Mouse (Mus musculus) c-Kit-negative CD71-positive TER-119-positive erythroid progenitor cells, embryonic 14.5 days (primary cell): Measurements from ENCODE around the gene Adat1.

Source experiments
- DNase-seq: peaks from one replicate; pipeline ENCODE4 v3.0.0-alpha.2; 2013; ENCODE audit warnings: low read depth, low spot score

Adat1 gene

DNA sequence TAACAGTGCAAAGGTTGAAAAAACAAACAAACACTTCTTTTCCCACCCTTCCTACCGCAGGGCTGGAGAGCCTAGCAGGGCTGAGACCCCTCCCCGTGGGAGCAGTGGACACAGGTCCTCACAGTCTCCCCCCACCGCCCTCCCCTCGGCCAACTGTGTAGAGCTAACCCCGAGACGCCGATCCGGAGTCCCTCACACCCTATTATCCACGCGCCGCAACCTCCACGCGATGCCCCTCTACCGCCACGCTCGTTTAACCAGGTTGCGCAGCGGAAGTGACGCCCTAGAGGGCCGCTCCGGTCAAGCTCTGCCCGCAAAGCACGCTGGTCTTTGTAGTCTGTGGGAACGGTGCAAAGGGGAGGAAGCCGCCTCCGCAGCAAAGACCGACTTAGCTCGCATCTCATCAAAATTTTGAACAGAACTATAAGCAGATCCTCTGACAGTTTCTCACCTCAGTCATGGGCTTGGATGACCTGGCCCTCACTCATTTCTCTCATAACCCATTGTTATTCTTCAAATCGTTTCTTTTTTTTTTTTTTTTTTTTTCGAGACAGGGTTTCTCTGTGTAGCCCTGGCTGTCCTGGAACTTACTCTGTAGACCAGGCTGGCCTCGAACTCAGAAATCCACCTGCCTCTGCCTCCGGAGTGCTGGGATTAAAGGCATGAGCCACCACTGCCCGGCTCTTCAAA lies at the start of gene Adat1:
TSS of gene Adat1 (minus strand) at position 290 of the 690 bp plus-strand sequence.
- peak; percentile 65 for DNase-seq

DNA sequence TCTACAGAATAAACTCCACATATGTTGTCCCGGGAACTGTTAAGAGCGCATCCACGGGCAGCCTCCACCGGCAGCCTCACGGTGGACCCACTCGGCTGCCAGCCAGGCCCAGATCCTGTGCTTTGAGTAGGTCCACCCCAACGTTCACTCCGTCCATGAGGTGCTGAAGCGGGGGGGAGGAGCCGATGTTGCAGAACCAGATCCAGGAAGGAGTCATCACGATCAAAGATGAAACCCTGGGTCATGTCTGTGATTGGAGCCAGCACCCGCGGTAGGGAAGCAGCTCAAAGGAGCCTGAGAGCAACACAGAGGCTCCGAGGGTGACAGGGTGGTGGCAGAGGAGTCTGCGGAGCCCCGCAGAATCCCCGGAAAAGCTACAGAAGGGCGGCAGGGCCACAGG lies 45.4 kb upstream of the Adat1 start:
- no peak for DNase-seq

DNA sequence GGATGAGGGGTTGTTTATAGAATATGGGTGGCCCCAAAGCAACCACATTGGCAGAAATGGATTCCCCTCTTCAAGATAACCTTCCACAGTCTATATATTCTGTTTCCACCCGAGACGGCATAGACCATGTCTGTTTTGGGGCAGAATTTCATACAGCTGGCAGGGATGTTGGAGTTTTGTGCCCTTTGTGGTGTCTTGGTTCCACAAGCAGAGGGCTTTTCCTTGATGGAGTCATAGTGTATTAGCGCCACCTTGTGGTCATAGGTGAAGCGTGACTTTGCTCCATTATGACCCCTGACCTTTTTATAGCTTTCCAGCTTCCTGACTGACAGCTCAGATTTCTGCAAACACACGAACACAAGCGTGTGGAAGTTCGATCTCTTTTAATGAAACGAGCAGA lies 42.5 kb upstream of the Adat1 start:
- DNase-seq: peak; percentile 50

DNA sequence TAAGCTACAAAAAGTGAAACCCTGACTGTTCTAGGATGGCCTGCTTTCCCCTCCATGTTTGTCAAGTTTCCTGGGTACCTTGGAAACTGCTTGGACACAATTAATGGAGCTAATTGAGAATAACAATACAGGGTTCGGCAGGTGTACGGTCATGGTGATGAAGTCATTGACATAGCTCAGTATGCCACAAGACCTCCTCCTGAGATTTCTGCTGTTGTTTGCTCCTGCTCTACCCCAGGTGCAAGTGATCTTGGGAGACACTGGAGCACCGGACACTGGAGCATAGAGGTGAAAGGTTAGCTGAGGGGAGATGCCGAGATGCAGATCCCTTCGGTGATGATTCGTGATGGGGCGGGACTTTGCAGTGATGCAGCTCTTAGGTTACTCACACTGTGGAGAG lies 41.0 kb upstream of the Adat1 start:
- no peak for DNase-seq

GRCm38 (mm10) chr8:112030663-112031062 lies 38.6 kb upstream of the Adat1 start:
- DNase-seq: no peak

DNA sequence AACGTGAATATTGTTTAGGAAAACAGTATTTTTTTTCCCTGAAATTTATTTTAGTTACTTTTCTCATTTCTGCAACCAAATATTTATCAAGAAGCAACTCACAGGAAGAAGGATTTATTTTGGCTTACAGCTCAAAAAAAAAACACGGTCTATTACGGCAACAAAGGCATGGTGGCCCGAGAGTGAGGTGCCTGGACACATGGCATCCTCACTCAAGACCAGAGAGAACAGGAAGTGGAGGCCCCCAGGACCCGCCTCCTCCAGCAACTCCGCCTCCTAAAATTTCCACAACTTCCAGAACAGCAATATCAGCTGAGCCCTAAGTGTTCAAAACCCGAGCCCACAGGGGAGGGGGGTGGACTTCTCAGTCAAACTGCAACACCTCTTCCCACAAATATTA lies 37.4 kb upstream of the Adat1 start:
- DNase-seq: no peak

GRCm38 (mm10) chr8:112014936-112015335 lies 22.8 kb upstream of the Adat1 start, which contains the start of gene Gm6793:
Gene Gm6793 (minus strand): TSS chr8:112015036.
- no peak for DNase-seq

DNA sequence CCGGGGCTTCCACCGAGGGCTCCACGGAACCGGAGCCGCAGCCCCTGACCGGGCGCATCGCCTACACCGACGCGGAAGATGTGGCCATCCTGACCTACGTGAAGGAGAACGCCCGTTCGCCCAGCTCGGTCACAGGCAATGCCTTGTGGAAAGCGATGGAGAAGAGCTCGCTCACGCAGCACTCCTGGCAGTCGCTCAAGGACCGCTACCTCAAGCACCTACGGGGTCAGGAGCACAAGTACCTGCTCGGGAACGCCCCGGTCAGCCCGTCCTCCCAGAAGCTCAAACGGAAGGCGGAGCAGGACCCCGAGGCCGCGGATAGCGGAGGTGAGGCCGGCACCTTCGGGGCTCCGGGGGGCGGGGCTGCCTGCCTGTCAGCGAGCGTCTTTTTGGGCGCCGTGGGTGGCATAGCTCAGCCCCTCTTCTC lies 19.7 kb upstream of the Adat1 start:
- peak; percentile 44 for DNase-seq

GRCm38 (mm10) chr8:112010997-112011815 lies 19.1 kb upstream of the Adat1 start, which contains the start of the genes Kars and Terf2ip:
Gene Kars (minus strand): TSS chr8:112011323.
Gene Terf2ip (plus strand): TSS chr8:112011398.
- peak; percentile 88 for DNase-seq

DNA sequence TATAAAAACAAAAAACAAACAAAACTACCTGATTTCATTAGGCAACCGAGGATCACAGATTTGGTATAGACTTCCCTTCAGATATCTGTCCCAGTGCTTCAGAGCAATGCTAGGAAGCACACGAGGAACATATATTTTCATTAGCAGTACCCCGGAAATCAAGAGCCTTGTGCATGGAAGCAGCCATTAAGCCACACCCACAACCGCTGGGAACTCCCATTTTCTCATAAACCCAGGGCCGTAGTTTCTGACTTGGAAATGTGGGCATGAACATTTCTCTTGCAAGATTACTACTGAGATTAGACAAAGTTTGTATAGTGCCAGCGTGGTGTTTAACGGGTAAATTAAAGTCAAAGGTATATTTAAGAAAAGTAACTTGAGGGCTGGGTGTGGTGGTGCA lies 17.5 kb upstream of the Adat1 start:
- no peak for DNase-seq

GRCm38 (mm10) chr8:112007669-112008068 lies 15.6 kb upstream of the Adat1 start:
- no peak for DNase-seq

DNA sequence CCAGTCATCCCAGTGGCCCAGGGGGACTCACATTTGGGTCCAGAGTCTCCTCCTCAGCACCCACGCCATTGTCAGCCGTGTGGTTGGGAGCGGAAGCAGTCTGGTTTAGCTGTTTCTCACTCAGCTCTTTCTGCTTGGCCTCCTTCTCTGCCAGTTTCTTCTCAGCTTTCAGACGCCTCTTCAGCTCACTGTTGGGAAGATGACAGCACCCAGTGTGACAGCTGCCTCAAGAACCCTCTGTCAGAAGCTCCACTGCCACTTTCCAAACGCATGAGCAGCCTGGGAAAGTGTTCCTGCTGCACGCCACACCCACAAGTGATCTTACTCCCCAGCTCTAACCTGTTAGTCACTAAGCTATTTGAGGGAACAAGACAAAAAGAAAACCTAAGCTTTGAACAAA lies 13.5 kb upstream of the Adat1 start:
- no peak for DNase-seq

- no peak for DNase-seq
Measured at GRCm38 (mm10) chr8:112004754-112005153, 12.7 kb upstream of the Adat1 start.

GRCm38 (mm10) chr8:111992703-111993039 lies 569 bp upstream of the Adat1 start:
- DNase-seq: no peak

GRCm38 (mm10) chr8:111991278-111991677 lies 824 bp downstream of the Adat1 start:
- no peak for DNase-seq

- peak; percentile 71 for DNase-seq
Measured at GRCm38 (mm10) chr8:111989911-111990310, 2.2 kb downstream of the Adat1 start.

- DNase-seq: no peak
Measured at GRCm38 (mm10) chr8:111984511-111984910, 7.6 kb downstream of the Adat1 start.

DNA sequence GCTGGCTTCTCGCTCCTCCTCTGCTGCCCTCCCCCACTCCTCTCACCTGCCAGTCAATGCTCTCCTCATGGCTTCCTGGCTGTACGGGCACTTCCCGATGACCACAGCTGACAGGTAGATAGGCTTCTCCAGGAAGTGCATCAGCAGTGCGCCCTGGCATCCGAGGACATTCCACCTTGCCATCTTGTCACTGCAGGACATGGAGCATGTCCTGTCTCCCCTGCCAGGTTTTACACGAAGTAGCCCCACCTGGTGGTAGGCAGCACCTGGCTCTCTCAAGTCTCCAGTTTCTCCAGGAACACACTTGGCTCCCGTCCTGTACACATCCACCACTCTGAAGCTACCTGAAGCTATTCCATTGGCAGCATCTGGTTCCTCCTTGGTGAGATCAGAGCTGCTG lies 10.0 kb downstream of the Adat1 start:
- DNase-seq: no peak

- DNase-seq: no peak
Measured at GRCm38 (mm10) chr8:111978147-111978546, 14.0 kb downstream of the Adat1 start.

DNA sequence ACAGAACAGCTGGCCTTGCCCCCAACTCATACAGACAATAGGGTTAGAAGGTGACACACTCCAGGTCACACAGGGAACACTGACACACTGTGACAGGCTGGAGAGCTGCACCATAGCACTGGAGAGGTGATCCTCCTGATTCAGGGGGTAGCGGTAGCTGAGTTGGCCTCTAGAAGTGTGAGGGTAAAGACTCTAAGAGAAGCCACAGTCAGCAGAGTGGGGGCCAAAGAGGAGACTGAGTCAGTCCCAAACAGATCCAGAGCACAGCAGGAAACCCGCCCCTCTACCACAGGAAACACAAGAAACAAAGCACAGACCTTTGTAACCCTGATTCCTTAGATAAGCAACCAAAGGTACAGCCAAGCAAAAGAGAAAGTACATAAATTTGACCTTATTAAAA lies 15.8 kb downstream of the Adat1 start:
- DNase-seq: no peak

GRCm38 (mm10) chr8:111975706-111976105 lies 16.4 kb downstream of the Adat1 start:
- DNase-seq: no peak

DNA sequence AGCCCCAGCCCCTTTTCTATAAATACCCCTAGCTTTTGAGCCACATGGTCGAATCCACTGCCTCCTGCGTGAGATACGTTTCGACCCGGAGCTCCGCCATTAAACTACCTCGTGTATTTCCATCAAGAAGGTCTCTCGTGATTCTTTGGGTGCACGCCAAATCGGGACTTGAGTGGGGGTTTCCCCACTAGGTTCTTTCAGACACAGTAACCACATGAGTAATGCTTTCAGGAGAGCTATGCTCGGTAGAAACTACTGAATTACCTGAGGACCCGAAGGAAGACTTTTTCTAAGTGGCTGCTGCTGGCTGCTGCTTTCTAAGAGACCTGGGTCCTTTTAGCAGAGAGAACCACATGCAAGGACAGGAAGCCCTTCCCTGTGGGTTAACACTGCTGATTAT lies 18.0 kb downstream of the Adat1 start:
- DNase-seq: no peak

- DNase-seq: no peak
Measured at GRCm38 (mm10) chr8:111968991-111969390, 23.1 kb downstream of the Adat1 start.
